ENCODE assay signal across 9 mouse cellular contexts in genomic region chr5:101935893-101936292, GRCm38 (mm10).
DNase-seq lines count a peak whose midpoint lies in the region; ATAC-seq lines count a peak whose summit lies in the region.
"Had no signal": no experiment of that assay in that cellular context is flagged by ENCODE, and none has a peak within 500 bp of the region (broad histone marks: within the 10 kb centered on the region; RNA-seq: fewer than 3 reads in every experiment).

No protein-coding gene starts in this region.

- DNase-seq in adrenal gland, adult 8-10 months: peak; percentile 43
- peak; percentile 20 for DNase-seq in embryonic facial prominence, embryonic 11.5 days (ENCODE audit: low spot score)
- peak; percentile 59 to 63 for DNase-seq in heart, postnatal 14 days
- peak; percentile 72 to 83 for DNase-seq in kidney, postnatal 36 days
- peak; percentile 43 for DNase-seq in neural tube, embryonic 11.5 days (ENCODE audit: low spot score)
- DNase-seq in spleen, adult 18-20 months: no peak
- no peak for DNase-seq in cerebellum, adult 8-10 months

- peak; percentile 81 for ATAC-seq in embryonic facial prominence, embryonic 11.5 days (replicated peaks; ENCODE audit: insufficient number of reproducible peaks, low FRiP score, low TSS enrichment, low read depth)
- ATAC-seq in neural tube, embryonic 11.5 days (ENCODE audit: insufficient read depth, low FRiP score, low TSS enrichment): 0 out of 2 replicates have a peak, but pooled peaks have one; percentile 35
- ATAC-seq in erythroblast, adult 5-6 weeks (replicated peaks; ENCODE audit: low FRiP score, poor library complexity, severe bottlenecking): no peak

- no peak overlapping the region for H3K4me2 ChIP-seq in embryonic facial prominence, embryonic 11.5 days (ENCODE audit: low read depth, low read length)
- H3K4me2 ChIP-seq in neural tube, embryonic 11.5 days (ENCODE audit: low read depth): no peak overlapping the region
- H3K4me2 ChIP-seq: neural tube, embryonic 12.5 days had no signal

- H3K9me3 ChIP-seq in embryonic facial prominence, embryonic 11.5 days (replicated peaks; ENCODE audit: control insufficient read depth, low read length): no peaks in the 10 kb centered on the region
- no peaks in the 10 kb centered on the region for H3K9me3 ChIP-seq in neural tube, embryonic 11.5 days (ENCODE audit: control insufficient read depth, low read length)
- H3K9me3 ChIP-seq: neural tube, embryonic 12.5 days had no signal

- no peaks in the 10 kb centered on the region; the same call in none of the 2 replicates for H3K36me3 ChIP-seq in embryonic facial prominence, embryonic 11.5 days (replicated peaks; ENCODE audit: control insufficient read depth, insufficient read depth, low read depth, low read length)
- H3K36me3 ChIP-seq in neural tube, embryonic 11.5 days (ENCODE audit: control insufficient read depth, insufficient read depth, low read length): peaks cover 8% of the 10 kb centered on the region

- intact Hi-C loops in heart, postnatal 14 days (cut with DNase I): loop anchor here (10.0 kb wide), 1 partner anchor 139 kb away; no protein-coding TSS in a partner anchor

- H3K9ac ChIP-seq in embryonic facial prominence, embryonic 11.5 days (replicated peaks; ENCODE audit: low read length): no peak overlapping the region
- H3K9ac ChIP-seq in neural tube, embryonic 11.5 days (ENCODE audit: low read length): no peak overlapping the region
- H3K9ac ChIP-seq: neural tube, embryonic 12.5 days had no signal

- H3K4me3 ChIP-seq in embryonic facial prominence, embryonic 11.5 days (ENCODE audit: low read depth, low read length): no peak overlapping the region
- no peak overlapping the region for H3K4me3 ChIP-seq in neural tube, embryonic 11.5 days (ENCODE audit: low read depth, low read length)
- H3K4me3 ChIP-seq: neural tube, embryonic 12.5 days had no signal

- 44% methylated on average over 16 of the region's 16 CpGs for WGBS in embryonic facial prominence, embryonic 11.5 days
- 57% methylated on average over 16 of the region's 16 CpGs for WGBS in neural tube, embryonic 11.5 days

- no peak overlapping the region for H3K27ac ChIP-seq in embryonic facial prominence, embryonic 11.5 days (replicated peaks; ENCODE audit: low read depth, low read length)
- no peak overlapping the region for H3K27ac ChIP-seq in neural tube, embryonic 11.5 days (ENCODE audit: low read depth, low read length)
- H3K27ac ChIP-seq: neural tube, embryonic 12.5 days had no signal

- H3K4me1 ChIP-seq in embryonic facial prominence, embryonic 11.5 days (ENCODE audit: control insufficient read depth, insufficient read depth, low read length): no peaks in the 10 kb centered on the region
- H3K4me1 ChIP-seq in neural tube, embryonic 11.5 days (ENCODE audit: control insufficient read depth, insufficient read depth, low read length): no peaks in the 10 kb centered on the region
- H3K4me1 ChIP-seq: neural tube, embryonic 12.5 days had no signal

- H3K27me3 ChIP-seq in embryonic facial prominence, embryonic 11.5 days (ENCODE audit: control insufficient read depth, insufficient read depth, low read length): no peaks in the 10 kb centered on the region
- H3K27me3 ChIP-seq in neural tube, embryonic 11.5 days (ENCODE audit: control insufficient read depth, insufficient read depth, low read length): no peaks in the 10 kb centered on the region
- H3K27me3 ChIP-seq: neural tube, embryonic 12.5 days had no signal

Comparison
In these comparisons a context has a peak if more than half of its experiments do, and no peak if none do; other contexts are left out.
1. DNase-seq: peak in adrenal gland, adult 8-10 months (single experiment), embryonic facial prominence, embryonic 11.5 days (single experiment), heart, postnatal 14 days (2 of 2), kidney, postnatal 36 days (2 of 2) and neural tube, embryonic 11.5 days (single experiment); none in spleen, adult 18-20 months (0 of 2) and cerebellum, adult 8-10 months (single experiment).